Mouse (Mus musculus) heart, adult 11 months (tissue): Measurements from ENCODE around the gene Msx1.

ENCODE experiments used
- DNase-seq: peaks from one replicate; pipeline ENCODE4 v3.0.0; 2022

Gene Msx1

GRCm38 (mm10) chr5:37825611-37826445, 1.4 kb upstream of the Msx1 start:
- DNase-seq = no peak

DNA sequence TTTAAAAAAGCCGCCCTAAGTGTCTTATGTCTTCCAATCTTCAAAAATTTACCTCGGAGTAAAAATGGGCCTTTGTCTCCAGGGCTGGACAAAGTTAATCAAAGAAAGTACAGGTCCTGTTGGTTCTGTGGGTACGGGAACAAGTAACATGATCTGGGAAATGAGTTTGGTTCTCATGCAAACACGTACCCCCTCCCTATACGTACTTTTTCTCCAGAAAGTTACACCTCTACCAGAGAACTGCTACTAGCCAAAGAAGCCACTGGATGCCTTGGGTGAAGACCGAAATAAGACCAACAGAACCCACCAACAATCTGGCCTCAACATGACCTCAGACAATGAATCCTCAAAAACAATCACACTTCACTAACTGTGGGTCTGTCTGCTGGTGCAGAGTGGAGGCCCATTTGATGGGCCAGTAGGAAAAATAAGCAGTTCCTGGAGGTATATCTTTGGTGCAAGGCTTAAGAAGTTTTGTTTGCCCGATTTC, 773 bp upstream of the Msx1 start:
- no peak for DNase-seq

DNA sequence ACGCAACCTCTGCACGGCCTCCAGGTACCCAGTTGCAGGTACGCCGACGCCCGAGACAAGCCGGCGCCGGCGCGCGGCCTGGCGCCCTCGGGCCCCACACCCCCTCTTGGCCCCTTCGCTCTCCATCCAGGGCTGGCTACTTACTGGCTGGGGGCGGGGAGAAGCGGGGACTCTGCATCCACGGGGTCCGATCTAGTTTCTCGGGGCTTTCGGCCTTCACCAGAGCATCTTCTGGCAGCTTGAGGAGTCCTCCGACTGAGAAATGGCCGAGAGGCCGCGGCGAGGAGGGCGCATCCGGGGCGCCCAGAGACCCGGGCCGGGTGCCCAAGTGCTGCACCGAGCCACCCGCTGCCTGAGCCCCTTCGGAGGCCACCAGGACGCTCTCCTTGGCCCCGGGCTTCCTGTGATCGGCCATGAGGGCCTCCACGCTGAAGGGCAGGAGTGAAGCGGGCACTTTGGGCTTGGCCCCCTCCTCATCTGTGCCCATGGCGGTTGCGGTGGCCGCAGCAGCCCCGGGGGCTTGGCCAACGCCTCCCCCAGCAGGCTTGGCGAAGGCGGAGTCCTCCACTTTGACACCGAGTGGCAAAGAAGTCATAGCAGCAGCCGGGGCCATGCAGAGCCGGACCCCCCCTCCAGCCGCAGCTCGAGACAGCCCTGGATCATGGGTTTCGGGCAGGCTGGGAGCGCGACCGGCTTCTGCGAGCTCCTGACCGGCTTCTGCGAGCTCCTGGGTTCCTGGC, 492 bp downstream of the Msx1 start:
- DNase-seq = peak; percentile 94

DNA sequence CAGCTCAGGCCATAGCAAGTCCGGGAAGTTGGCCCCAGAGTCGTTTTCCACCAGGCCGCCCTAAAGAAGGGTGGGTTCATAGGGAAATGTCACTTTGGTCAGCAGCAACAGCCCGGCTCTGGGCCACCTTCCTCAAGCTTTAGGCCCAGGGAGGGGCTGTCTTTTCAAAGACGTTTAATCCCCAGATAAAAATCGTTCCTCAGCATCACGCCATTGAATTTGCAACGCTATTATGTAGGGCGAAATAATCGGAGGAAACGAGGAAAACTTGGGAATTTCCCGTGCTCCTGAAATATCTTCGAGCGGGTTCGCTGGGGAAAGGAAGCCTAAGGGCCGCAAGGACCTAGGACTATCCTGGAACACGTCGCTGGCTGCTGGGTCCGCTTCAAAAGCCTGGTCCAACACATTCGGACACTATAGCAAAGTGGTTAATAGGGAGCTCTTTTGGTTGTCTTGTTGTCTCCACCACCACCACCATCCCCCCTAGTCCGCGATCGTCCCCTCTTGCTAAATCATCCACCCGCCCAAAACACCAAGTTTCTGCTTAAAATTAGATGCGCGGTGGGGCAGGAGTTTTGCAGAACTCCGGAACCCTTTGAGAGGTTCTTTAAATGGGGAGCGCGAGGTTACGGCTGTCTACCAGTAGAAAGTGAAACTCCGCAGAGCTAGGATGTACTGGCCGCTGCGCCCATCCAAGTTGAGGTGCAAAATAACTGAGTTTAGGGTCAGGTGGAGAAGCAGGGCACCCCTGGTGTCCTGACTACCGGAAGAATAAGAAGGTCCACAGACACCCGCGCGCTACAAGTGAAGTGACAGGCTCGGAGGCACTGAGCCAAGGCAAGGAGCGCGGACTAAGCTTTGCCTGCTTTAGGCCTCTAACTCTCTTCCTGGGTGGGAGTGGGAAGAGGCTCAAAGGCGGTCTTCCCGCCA, 1.3 kb downstream of the Msx1 start:
- DNase-seq = peak; percentile 94

DNA sequence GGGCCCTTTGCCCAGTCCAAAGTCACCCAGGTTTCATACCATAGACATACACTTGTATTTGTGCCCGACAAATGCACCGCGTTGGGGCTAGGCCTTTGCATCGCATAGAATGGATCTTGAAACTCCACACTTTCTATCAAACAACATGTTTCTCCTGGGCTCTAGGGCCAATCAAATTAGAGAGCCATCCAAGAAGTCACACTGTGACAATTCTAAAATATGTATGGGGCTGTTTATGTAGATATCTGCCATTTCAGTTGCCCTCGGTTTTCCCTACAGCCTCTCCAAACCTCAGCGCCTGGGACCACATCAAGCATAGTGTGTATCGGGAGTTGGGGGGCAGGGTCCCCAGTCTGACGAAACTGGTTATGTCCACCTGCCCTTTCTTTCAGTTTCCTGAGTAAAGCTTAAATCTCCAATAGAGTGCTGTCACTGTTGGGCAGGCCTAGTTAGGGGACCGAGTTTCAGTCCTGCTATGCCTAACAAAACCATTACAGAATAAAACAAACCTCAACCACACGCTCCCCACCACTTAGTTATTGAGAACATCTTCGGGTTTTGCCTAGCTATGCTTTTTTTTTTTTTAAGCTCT, 2.2 kb downstream of the Msx1 start:
- no peak for DNase-seq

DNA sequence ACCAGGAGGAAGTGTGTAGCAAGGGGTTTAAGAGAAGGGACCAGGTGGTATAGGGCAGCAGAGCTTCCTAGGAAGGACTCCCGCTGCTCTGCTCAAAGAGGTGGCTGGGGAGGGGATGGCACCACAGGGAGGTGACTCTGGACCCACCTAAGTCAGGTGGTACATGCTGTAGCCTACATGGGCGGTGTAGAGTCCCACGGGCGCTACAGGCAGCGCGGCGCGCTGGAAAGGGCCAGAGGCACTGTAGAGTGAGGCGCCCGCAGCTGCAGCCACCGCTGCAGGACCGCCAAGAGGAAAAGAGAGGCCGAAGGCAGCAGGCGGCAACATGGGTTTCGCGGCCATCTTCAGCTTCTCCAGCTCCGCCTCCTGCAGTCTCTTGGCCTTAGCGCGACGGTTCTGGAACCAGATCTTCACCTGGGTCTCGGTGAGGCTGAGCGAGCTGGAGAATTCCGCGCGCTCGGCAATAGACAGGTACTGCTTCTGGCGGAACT, 3.2 kb downstream of the Msx1 start:
- DNase-seq = peak; percentile 88

GRCm38 (mm10) chr5:37820689-37821088, 3.7 kb downstream of the Msx1 start:
- no peak for DNase-seq

DNA sequence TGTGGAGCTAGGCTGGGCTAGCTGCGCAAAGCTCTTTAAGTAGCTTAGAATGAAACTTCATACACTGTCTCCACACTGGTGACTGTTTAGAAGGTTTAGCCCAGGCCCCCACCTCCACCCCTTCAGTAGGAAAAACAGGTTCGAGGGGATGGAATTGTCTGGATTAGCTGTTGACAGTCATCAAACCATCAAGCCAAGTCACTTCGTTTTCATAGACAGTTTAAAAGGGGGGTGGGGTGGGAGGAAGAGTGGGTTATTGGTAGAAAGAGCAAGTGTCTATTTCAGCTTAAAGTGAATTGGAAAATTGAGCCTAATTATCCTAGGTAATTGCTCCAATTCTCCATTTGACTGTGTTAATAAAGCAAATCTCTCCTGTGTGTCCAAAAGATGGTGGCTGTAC, 4.4 kb downstream of the Msx1 start:
- DNase-seq = no peak

DNA sequence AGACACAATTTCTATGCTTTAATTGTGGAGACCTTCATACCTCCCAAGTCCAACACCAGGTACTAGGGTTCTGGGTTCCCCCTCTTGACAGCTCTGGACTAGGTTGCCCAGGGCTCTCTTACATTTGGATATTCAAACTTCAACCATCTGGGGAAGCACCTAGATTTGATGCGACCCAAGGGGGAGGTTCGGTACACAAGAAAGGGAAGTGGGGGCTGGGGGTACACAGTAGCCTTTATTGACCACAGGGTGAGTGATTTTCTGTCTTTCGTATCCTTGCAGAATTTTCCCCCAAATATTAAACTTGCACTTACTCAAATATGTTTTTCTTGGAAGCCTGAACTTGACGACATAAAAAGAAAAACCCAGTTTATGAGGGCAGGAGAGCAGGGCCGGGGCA, 4.8 kb downstream of the Msx1 start:
- no peak for DNase-seq

GRCm38 (mm10) chr5:37818533-37819215, 5.7 kb downstream of the Msx1 start:
- DNase-seq = no peak

DNA sequence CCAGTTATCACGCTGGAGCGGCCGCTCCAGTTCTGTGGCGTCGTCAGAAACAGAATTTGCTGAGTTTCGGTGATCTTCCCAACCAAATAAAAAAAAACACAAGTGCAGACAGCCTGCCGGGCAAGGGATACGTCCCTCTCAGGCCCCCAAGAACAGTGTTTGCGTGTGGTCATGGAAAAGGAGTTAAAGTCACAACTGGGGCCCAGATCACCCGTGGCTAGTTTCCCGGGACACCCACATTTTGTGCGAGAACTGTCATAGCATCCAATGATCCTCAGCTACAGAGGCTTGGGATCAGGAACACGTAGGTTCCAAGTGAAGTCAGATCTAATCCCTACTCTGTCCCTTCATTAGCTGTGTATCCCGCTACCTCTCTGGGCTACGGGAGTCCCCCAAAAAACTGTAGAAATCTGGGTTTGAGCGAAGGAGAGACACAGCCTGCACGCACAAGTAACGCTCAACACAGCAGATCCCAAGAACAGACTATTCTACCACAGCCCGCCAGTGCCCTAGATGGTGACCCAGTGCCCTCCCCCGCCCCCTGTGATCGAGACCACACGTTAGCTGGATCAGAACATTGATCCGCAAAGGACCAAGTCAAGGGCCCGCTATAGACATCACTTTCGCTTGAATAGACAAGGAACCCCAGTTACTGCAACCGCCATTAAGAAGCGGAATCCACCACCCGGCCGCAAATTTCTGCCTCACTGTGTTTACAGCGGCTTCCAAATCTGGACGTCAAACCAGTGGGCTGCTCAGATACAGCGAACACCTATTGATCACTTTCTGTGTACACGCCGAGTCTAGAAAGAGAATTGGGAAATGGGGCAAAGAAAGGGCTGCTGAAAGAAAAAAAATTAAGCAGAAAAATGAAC, 6.5 kb downstream of the Msx1 start:
- no peak for DNase-seq

- peak; percentile 95 for DNase-seq
These were observed 7.3 kb downstream of the Msx1 start for GRCm38 (mm10) chr5:37816907-37817657.

DNA sequence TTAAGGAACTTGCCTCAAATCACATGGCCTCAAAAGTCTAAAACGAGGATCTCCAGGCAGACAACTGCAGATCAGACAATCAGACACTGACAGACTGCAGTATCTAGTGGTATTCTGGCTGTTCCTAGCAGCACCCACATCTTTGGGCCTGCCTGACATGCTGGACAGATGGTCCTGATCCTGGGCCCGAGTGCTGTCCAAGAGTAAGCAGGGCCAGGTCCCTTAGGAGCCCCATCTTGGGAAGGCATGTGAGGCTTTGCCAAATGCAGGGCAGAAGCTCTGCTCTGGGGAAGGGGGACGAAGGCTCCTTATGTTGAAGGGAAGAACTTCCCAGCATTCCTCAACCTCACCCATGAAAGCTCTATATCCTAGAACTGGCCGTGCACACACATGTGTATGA, 8.5 kb downstream of the Msx1 start:
- peak; percentile 92 for DNase-seq

DNA sequence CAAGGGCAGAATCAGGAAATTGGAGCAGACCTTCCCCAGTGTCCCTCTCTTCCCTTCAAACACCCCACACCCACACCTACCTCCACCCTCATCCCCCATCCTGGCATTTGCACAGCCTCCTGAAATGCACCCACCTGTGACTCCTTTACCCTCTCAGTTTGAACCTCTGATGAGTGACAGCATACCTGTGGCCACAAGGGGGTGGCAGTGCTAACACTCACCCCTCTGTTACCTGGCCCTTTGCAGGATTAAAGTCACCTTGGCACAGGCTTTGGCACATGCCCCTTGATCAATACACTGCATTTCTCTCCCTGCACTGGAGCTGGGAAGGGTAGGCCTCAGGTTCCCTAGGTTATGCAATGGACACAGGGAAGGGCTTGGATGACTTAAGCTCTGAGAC, 10.2 kb downstream of the Msx1 start:
- DNase-seq = no peak

GRCm38 (mm10) chr5:37805291-37805690, 19.1 kb downstream of the Msx1 start:
- DNase-seq = no peak

DNA sequence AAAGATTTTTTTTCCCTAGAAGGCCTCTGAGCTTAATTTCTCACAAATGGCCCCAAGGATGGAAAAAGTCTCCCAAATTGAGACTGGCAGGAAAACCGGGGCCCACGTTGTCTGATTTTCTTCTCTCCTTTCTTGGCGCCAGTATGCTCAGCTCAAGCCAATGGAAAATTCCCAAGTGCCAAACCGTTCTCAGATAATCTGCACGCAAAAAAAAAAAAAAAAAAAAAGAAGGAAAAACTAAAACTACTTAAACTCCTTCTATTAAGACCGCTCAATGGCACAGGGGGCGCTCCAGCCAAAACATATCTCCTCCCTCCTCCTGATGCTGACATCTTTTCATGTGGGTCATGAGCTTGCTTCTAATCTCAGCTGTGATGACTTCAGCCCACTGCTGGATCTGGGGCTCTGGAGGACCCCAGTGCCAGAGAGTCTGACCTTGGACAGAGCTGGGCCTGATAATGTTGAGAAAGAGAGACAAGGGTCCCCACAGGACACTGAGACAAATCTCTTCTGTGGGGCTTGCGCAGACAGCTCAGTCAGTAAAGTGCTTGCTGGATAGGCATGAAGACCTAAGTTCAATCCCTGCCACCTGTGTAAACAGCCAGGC, 19.8 kb downstream of the Msx1 start:
- peak; percentile 97 for DNase-seq

- peak; percentile 97 for DNase-seq
These were observed 27.1 kb downstream of the Msx1 start for GRCm38 (mm10) chr5:37797251-37797650.

GRCm38 (mm10) chr5:37796751-37797150, 27.6 kb downstream of the Msx1 start:
- DNase-seq = peak; percentile 93

GRCm38 (mm10) chr5:37795691-37796090, 28.7 kb downstream of the Msx1 start:
- peak; percentile 94 for DNase-seq

DNA sequence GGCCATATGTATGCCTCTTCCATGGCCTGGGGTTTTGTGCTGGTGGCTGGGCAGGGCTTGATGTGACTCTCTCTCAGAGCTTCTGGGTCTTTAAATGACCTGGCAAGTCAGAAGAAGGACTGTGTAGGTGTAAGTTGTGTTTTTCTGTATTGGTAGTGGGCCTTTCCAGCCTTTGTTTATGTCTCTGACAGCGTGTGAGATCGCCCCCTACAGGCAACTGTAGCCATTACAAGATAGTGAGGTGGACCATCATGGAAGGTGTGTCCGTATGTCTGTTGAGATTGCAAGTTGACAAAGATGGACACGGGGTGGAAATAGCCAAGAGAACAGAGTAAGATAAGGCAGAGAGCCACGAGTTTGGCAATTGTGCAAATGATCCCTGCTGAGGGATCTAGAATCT, 32.2 kb downstream of the Msx1 start:
- peak; percentile 27 for DNase-seq
